Mouse (Mus musculus) liver, embryonic 11.5 days (tissue): ENCODE measurements around the gene Ciart. TPM values are rescaled to one million over a fixed set of nuclear protein-coding genes. Genes with fewer than 3 reads are reported as not detected.
"Not testable (repeated sequence)": the region's sequence is repeated elsewhere in the genome, so short reads cannot be mapped to it uniquely, and the experiment has no call there.

Experiments
- ATAC-seq: fragments of 200-750 bp; cut with Nextera tagmentation; replicated peaks from 2 replicates; pipeline ENCODE4 v1.8.0; 2017; ENCODE audit warnings: moderate number of reproducible peaks, mild to moderate bottlenecking, moderate TSS enrichment, moderate library complexity; ENCODE audit not compliant: low FRiP score
- DNase-seq: peaks from one replicate; pipeline ENCODE4 v3.0.0-alpha.2; 2017; ENCODE audit warnings: low spot score
- H3K27ac ChIP-seq: fragments of 300-500 bp; sonication (generic); 2 replicates; pipeline ENCODE4 v1.5.1; 2014; ENCODE audit warnings: mild to moderate bottlenecking, low read depth, low read length, control low read depth
- H3K27me3 ChIP-seq: fragments of 300-500 bp; sonication (generic); replicated peaks from 2 replicates; pipeline ENCODE4 v1.6.1; 2014; ENCODE audit warnings: low read length, mixed read lengths; ENCODE audit not compliant: control insufficient read depth, insufficient read depth
- H3K36me3 ChIP-seq: fragments of 300-500 bp; sonication (generic); 2 replicates; pipeline ENCODE4 v1.6.1; 2014; ENCODE audit warnings: mild to moderate bottlenecking, low read length, moderate library complexity, mixed read lengths; ENCODE audit not compliant: control insufficient read depth, insufficient read depth
- H3K4me1 ChIP-seq: fragments of 300-500 bp; sonication (generic); replicated peaks from 2 replicates; pipeline ENCODE4 v1.6.1; 2014; ENCODE audit warnings: low read length, mixed read lengths; ENCODE audit not compliant: control insufficient read depth, insufficient read depth
- H3K4me2 ChIP-seq: fragments of 300-500 bp; sonication (generic); 2 replicates; pipeline ENCODE4 v1.6.1; 2014; ENCODE audit warnings: mild to moderate bottlenecking, control low read depth, moderate library complexity
- H3K4me3 ChIP-seq: fragments of 300-500 bp; sonication (generic); 2 replicates; pipeline ENCODE4 v1.5.1; 2014; ENCODE audit warnings: low read depth, low read length, control low read depth
- H3K9ac ChIP-seq: fragments of 300-500 bp; sonication (generic); 2 replicates; pipeline ENCODE4 v1.6.1; 2014; ENCODE audit warnings: low read depth, low read length, control low read depth
- H3K9me3 ChIP-seq: fragments of 300-500 bp; sonication (generic); 2 replicates; pipeline ENCODE4 v1.6.1; 2016; ENCODE audit warnings: low read length, inconsistent platforms, mixed read lengths; ENCODE audit not compliant: control insufficient read depth
- WGBS: fragments of 180-500 bp; shearing (Covaris S2); extraction: QIAGEN DNeasy Blood & Tissue Kit; methylation state at CpG from one replicate; pipeline ENCODE4 v1.1.7; 2014; 5-methylcytosine and 5-hydroxymethylcytosine counted together
- polyA plus RNA-seq: library from polyadenylated mRNA; unstranded; fragments of >200 nt; fragmentation: Nextera tagmentation; extraction: Ambion mirVana; gene quantifications from 2 replicates; pipeline ENCODE4 v1.2.1, GENCODE M21; 2014

Ciart gene
- polyA plus RNA-seq, 1 experiment from 2014 or later = 8.1 TPM

DNA sequence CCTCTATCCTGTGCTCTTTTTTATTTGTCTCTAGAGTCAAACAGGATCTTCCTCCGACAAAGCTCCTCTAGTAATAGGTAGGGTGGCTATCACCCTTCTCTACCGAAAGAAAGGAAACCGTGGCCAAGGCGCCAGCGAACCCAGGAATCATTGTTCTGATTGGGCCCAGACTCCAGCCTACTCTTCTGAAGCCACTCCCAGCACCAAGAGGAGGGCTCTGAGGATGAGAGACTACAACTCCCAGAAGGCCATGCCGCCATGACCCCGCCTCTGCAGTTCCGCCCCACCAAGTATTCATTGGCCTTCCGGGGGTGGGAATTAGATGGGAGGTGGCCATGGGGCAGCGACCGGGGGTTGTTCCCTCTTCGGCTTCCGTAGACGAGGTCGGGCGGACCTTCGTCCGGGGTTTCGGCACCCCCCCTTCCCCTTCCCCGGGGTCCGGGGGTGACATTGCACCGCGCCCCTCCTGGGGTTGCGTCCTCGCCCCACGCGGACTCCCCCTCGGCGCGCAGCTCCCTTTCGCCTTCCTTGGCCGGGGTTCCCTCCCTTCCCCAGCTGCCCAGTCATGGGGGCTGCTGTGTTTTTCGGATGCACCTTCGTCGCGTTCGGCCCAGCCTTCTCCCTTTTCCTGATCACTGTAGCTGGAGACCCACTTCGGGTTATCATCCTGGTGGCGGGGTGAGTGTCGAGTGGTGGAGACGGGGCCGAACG, 11.7 kb upstream of the Ciart start, which contains the start of gene Aph1a:
Gene Aph1a (plus strand): TSS at position 364 of the 711 bp plus-strand sequence.
- H3K9me3 ChIP-seq, H3K36me3 ChIP-seq, H3K27me3 ChIP-seq: not testable (repeated sequence)
- peak; percentile 92 for DNase-seq
- peak within 1 kb of the TSS; percentile 90 for H3K4me2 ChIP-seq
- under 1% methylated on average over 25 of the region's 43 CpGs for WGBS
- peak within 1 kb of the TSS; percentile 65 for H3K27ac ChIP-seq
- peak within 1 kb of the TSS; percentile 75 for H3K9ac ChIP-seq
- H3K4me1 ChIP-seq = peaks cover 23% of the 10 kb centered on the region
- ATAC-seq = peak; percentile 98
- H3K4me3 ChIP-seq = peak within 1 kb of the TSS; percentile 66

DNA sequence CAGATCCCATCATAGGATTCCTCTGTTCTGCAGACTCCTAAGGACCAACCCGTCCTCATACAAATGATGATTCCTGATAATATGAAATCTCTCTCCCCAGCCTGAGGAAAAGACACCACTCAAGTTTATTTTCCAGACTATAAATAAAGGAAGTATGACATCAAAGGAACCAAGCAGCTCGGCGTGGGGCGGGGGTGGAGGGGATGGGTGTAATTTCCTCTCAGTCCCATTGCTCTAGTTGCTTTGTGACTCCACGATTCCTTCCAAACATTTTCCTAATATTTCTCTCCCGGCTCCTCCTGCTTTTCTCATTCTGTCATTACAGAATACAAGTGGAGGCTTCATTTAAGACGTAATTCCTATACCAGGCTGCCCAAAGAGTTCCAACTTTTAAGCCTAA, 11.1 kb upstream of the Ciart start:
- H3K27me3 ChIP-seq = no peaks in the 10 kb centered on the region
- peaks cover 23% of the 10 kb centered on the region for H3K4me1 ChIP-seq
- no peaks in the 10 kb centered on the region for H3K9me3 ChIP-seq
- no peaks in the 10 kb centered on the region for H3K36me3 ChIP-seq
- peak overlapping the region; percentile 61 for H3K9ac ChIP-seq
- H3K4me3 ChIP-seq = peak overlapping the region; percentile 66
- H3K27ac ChIP-seq = peak overlapping the region; percentile 65; the same call in 1 of the 2 replicates
- WGBS = 16% methylated on average over 7 of the region's 7 CpGs
- DNase-seq (no peak), ATAC-seq (no peak)
- peak overlapping the region; percentile 81 for H3K4me2 ChIP-seq

DNA sequence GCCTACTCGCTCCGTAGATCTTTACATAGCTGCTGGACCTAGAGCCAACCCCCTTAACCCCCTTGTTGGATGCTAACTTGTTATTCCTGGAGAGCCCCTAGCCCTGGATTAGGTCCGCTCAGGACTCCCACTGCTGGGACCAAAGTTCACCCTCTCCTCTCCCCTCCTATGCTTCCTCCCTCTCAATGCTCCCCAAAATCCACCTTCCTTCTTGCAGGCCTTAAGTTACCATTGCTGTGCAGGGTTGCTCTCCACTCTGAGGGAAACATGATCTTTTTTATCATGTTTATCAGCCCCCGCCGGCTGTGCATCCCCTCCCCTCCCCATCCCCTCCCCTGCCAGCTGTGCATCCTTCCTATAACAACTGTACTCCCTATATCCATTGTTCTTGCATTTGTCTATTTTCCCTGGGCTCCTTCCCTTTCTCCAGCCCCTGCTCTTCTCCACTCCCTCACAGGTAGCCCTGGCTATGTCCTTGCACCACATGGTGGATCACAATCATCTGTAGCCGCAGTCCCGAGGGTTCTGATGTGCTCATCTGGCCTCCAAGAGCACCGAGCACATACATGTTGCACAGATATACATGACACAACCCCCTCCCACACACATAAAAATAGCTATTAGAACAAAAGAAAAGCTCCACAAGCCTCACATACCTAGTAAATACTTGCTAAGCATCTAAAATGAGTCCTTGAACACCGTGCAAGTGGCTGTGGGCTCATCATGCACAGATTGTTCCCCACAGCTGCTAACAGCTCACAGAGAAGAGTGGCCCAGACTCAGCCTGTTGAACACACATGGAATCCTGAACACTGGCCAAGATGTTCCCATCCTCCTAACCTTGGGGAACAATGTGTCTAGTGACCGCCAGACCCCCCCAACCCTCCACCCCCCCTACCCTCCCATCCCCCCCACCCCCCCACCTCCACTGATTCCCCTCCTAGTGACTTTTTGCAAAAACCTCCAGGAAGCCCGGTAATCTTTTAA, 10.3 kb upstream of the Ciart start:
- H3K9ac ChIP-seq = no peak overlapping the region
- H3K4me1 ChIP-seq = peaks cover 23% of the 10 kb centered on the region
- WGBS = 29% methylated on average over 11 of the region's 11 CpGs

DNA sequence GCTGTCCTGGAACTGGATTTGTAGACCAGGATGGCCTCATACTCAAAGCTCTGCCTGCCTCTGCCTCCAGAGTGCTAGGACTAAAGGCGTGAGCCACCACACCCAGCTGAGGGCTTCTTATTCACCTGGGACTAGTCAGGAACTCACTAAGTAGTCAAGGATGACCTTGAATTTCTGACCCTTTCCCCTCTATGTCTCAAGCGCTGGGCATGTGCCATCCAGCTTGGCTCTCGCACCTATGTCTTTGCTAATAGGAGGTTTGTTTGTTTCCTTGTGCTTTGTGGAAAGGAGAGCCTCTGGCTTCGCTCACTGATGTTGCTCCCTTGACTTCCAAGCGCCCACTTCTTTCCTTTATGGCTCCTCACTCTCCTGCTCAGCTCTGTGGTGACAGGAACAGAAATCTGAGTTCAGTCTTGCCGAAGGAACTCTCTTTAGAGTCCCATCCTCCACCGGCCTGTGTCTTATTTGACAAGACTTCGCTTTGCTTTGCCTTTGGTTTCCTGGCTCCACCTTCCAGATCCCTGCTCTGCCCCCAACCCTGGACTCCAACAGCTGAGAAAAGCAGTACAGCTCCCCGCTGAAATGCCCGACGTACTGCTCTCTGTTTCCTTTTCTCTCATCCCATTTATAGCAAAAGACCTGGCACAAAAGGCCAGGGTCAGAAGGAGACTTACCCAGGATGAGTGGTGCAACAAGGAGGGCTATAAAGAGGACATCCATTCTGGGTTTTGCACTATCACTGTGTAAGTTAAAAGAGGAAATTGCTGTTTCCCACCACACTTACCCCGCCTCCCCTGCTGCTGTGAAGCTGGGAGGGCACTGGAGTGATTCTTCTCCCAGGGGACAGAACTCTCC, 9.4 kb upstream of the Ciart start, which contains the start of gene BC028528:
Gene BC028528 (minus strand): TSS at position 795 of the 855 bp plus-strand sequence.
- no peaks in the 10 kb centered on the region for H3K27me3 ChIP-seq
- 20% methylated on average over 12 of the region's 12 CpGs for WGBS
- no peaks in the 10 kb centered on the region for H3K9me3 ChIP-seq
- H3K27ac ChIP-seq = peak within 1 kb of the TSS; percentile 22; the same call in 1 of the 2 replicates
- H3K9ac ChIP-seq = peak within 1 kb of the TSS; percentile 42; the same call in 1 of the 2 replicates
- H3K4me1 ChIP-seq = peaks cover 23% of the 10 kb centered on the region
- DNase-seq (no peak), ATAC-seq (no peak)
- peak within 1 kb of the TSS; percentile 40 for H3K4me2 ChIP-seq
- H3K36me3 ChIP-seq = no peaks in the 10 kb centered on the region
- H3K4me3 ChIP-seq = peak within 1 kb of the TSS; percentile 14

More for the DNA sequence above, 10.3 kb upstream of the Ciart start:
- Histone ChIP-seq H3K36me3 (no peaks in the 10 kb centered on the region), H3K9me3 (no peaks in the 10 kb centered on the region), H3K27ac (peak overlapping the region; percentile 22; the same call in 1 of the 2 replicates), H3K4me3 (no peak overlapping the region), H3K4me2 (peak overlapping the region; percentile 40), H3K27me3 (no peaks in the 10 kb centered on the region)
- ATAC-seq (no peak), DNase-seq (no peak)

DNA sequence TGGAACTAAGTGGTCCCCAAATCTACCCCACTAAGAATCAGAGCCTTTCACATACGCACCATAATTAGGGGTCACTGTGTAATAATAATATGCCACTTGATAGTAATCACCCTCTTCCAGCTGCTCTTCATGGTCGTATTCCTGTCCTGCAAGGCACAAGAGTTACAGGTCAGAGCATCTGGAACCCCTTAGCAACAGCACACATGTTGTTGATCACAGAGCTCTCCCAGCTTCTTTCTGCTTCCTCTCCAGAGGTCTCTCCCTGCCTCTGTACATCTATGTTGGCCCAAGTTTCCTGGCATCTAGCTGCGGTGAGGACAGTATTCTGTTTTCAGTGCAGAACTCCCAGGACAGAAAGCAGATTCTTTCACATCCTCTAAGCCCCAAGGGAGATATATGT, 7.6 kb upstream of the Ciart start:
- no peaks in the 10 kb centered on the region for H3K36me3 ChIP-seq
- no peak overlapping the region for H3K27ac ChIP-seq
- ATAC-seq (no peak), DNase-seq (no peak)
- peaks cover 19% of the 10 kb centered on the region for H3K4me1 ChIP-seq
- H3K9ac ChIP-seq = no peak overlapping the region
- no peaks in the 10 kb centered on the region for H3K9me3 ChIP-seq
- no peaks in the 10 kb centered on the region for H3K27me3 ChIP-seq
- no peak overlapping the region for H3K4me3 ChIP-seq
- H3K4me2 ChIP-seq = no peak overlapping the region
- 71% methylated on average over 3 of the region's 3 CpGs for WGBS

DNA sequence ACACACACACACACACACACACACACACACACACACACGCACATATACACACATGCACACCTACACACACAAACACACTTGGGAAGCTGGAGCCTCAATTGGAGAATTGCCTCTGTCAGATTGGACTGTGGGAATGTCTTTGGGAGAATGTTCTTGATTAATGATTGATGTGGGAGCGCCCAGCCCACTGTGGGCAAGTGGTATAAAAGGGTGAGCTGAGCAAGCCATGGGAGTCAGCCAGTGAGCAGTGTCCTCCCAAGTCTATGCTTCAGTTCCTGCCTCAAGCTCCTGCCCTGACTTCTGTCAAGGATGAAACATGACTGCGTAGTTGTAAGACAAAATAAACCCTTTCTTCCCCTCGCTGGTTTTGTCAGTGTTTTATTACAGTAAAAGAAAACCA, 5.5 kb upstream of the Ciart start:
- DNase-seq (no peak), ATAC-seq (no peak)

DNA sequence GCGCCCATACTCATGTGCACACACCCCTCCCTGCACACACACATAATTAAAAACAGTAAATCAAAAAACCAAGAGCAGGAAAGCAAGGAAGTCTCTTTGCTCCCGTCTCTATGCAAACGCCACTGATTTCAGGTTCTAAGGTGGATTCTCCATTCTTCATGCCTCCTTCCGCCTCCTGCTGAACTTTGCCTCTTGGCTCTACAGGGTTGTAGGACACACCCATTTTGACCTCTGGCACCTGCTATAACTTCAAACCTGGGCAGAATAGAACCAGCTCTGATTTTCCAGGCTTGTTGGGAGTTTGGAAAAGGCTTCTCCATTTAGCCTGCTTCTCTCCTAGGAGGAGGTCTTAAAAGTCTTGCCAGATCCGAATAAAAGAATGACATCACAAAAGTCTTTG, 2.3 kb upstream of the Ciart start:
- Histone ChIP-seq H3K36me3 (no peaks in the 10 kb centered on the region; the same call in 1 of the 2 replicates), H3K27ac (no peak overlapping the region), H3K4me1 (peaks cover 15% of the 10 kb centered on the region), H3K27me3 (no peaks in the 10 kb centered on the region), H3K4me3 (no peak overlapping the region), H3K9ac (no peak overlapping the region), H3K4me2 (no peak overlapping the region), H3K9me3 (no peaks in the 10 kb centered on the region)
- DNase-seq (no peak), ATAC-seq (no peak)
- WGBS = 79% methylated on average over 5 of the region's 5 CpGs

More for the DNA sequence above, 5.5 kb upstream of the Ciart start:
- 75% methylated on average over 4 of the region's 4 CpGs for WGBS
- no peaks in the 10 kb centered on the region for H3K27me3 ChIP-seq
- no peak overlapping the region for H3K27ac ChIP-seq
- H3K4me1 ChIP-seq = peaks cover 22% of the 10 kb centered on the region
- no peak overlapping the region for H3K4me3 ChIP-seq
- H3K4me2 ChIP-seq = no peak overlapping the region
- H3K9me3 ChIP-seq = no peaks in the 10 kb centered on the region
- no peak overlapping the region for H3K9ac ChIP-seq
- no peaks in the 10 kb centered on the region; the same call in 1 of the 2 replicates for H3K36me3 ChIP-seq
